Mouse (Mus musculus): Measurements from ENCODE around the gene Asic1.
A peak's percentile ranks its signal among the peaks of the same experiment; 100 is the strongest.
"Not testable (repeated sequence)": the region's sequence is repeated elsewhere in the genome, so short reads cannot be mapped to it uniquely, and the experiment has no call there.

The Asic1 gene

GRCm38 (mm10) chr15:99723120-99723514 is 52.9 kb downstream of the Asic1 start:
- no peak for DNase-seq

- DNase-seq = peak; percentile 85 to 89
Measured at GRCm38 (mm10) chr15:99723515-99724291, 53.5 kb downstream of the Asic1 start.

GRCm38 (mm10) chr15:99724292-99725021 is 54.3 kb downstream of the Asic1 start:
- DNase-seq = peak; percentile 72 to 80

- DNase-seq = peak; percentile 95 to 98
Measured at GRCm38 (mm10) chr15:99725341-99726155, 55.4 kb downstream of the Asic1 start, which contains the start of gene Cox14. Gene Cox14, plus strand, starts transcription at chr15:99725618.

GRCm38 (mm10) chr15:99726549-99726948 is 56.4 kb downstream of the Asic1 start:
- DNase-seq = no peak

GRCm38 (mm10) chr15:99727039-99727438 is 56.9 kb downstream of the Asic1 start:
- DNase-seq = not testable (repeated sequence)

GRCm38 (mm10) chr15:99727525-99727924 is 57.4 kb downstream of the Asic1 start:
- no peak for DNase-seq

- no peak for DNase-seq
Measured at GRCm38 (mm10) chr15:99728211-99728610, 58.0 kb downstream of the Asic1 start.

- no peak for DNase-seq
Measured at GRCm38 (mm10) chr15:99729056-99729783, 59.1 kb downstream of the Asic1 start.

GRCm38 (mm10) chr15:99731167-99731566 is 61.0 kb downstream of the Asic1 start:
- no peak for DNase-seq

- DNase-seq = no peak
Measured at GRCm38 (mm10) chr15:99731678-99732077, 61.5 kb downstream of the Asic1 start.

- no peak for DNase-seq
Measured at GRCm38 (mm10) chr15:99733186-99733585, 63.0 kb downstream of the Asic1 start.

- peak; percentile 98 to 100 for DNase-seq
Measured at GRCm38 (mm10) chr15:99735631-99736030, 65.5 kb downstream of the Asic1 start.

GRCm38 (mm10) chr15:99736675-99737074 is 66.5 kb downstream of the Asic1 start:
- DNase-seq = no peak

- no peak for DNase-seq
Measured at GRCm38 (mm10) chr15:99740229-99740628, 70.1 kb downstream of the Asic1 start.
